Mouse (Mus musculus) myocyte (in vitro differentiated cells): ENCODE data around the gene Baz1a. TPM values are rescaled to one million over a fixed set of nuclear protein-coding genes. Genes with fewer than 3 reads are reported as not detected.

Experiments
- H3K27me3 ChIP-seq: one replicate; pipeline ENCODE4 v1.6.1; 2011; ENCODE audit not compliant: control insufficient read depth, insufficient read depth, insufficient read length
- H3K36me3 ChIP-seq: one replicate; pipeline ENCODE4 v1.6.1; 2011; ENCODE audit not compliant: control insufficient read depth, insufficient read depth
- H3K4me2 ChIP-seq: one replicate; pipeline ENCODE4 v1.6.1; 2011; ENCODE audit warnings: low read depth, control low read depth
- H3K4me3 ChIP-seq: one replicate; pipeline ENCODE4 v1.5.1; 2011; ENCODE audit warnings: mild to moderate bottlenecking, control low read depth, moderate library complexity
- H3K79me2 ChIP-seq: one replicate; pipeline ENCODE4 v1.6.1; 2011; ENCODE audit not compliant: control insufficient read depth, insufficient read depth
- H3ac ChIP-seq: one replicate; pipeline ENCODE4 v1.6.1; 2011; ENCODE audit not compliant: control insufficient read depth, insufficient read length
- CEBPB ChIP-seq: IDR thresholded peaks from 2 replicates; pipeline ENCODE4 v1.6.1; 2011; ENCODE audit warnings: mild to moderate bottlenecking, moderate library complexity; ENCODE audit not compliant: poor library complexity, insufficient read depth, severe bottlenecking
- E2F4 ChIP-seq: IDR thresholded peaks from one replicate; pipeline ENCODE4 v1.6.1; 2011; ENCODE audit warnings: mild to moderate bottlenecking, control low read depth, moderate library complexity; ENCODE audit not compliant: insufficient read depth
- MAX ChIP-seq: IDR thresholded peaks from one replicate; pipeline ENCODE4 v1.6.1; 2011; ENCODE audit warnings: low read depth, mild to moderate bottlenecking, control low read depth
- MYOD1 ChIP-seq, 3 experiments: IDR thresholded peaks; one replicate each; pipeline ENCODE4 v1.6.1; 2011; ENCODE audit warnings: control low read depth in 2 of 3, low read depth in 2 of 3, mild to moderate bottlenecking in 2 of 3, moderate library complexity in 1 of 3; ENCODE audit not compliant: insufficient read length in 2 of 3, control insufficient read depth in 1 of 3
- MYOG ChIP-seq, 3 experiments: IDR thresholded peaks; one replicate each; pipeline ENCODE4 v1.6.1; 2011; ENCODE audit warnings: control low read depth in 2 of 3, low read depth in 2 of 3, mild to moderate bottlenecking in 2 of 3; ENCODE audit not compliant: insufficient read length in 2 of 3, control insufficient read depth in 1 of 3, insufficient read depth in 1 of 3
- POLR2A ChIP-seq: IDR thresholded peaks from one replicate; pipeline ENCODE4 v1.6.1; 2011; ENCODE audit warnings: low read depth, mild to moderate bottlenecking, control low read depth, moderate library complexity; ENCODE audit not compliant: insufficient read length
- POLR2AphosphoS2 ChIP-seq: IDR thresholded peaks from one replicate; pipeline ENCODE4 v1.6.1; 2011; ENCODE audit warnings: low read depth, control low read depth; ENCODE audit not compliant: insufficient read length
- REST ChIP-seq: IDR thresholded peaks from one replicate; pipeline ENCODE4 v1.6.1; 2011; ENCODE audit warnings: mild to moderate bottlenecking, control low read depth, moderate library complexity; ENCODE audit not compliant: insufficient read depth, insufficient read length
- SRF ChIP-seq: IDR thresholded peaks from one replicate; pipeline ENCODE4 v1.6.1; 2011; ENCODE audit warnings: low read depth; ENCODE audit not compliant: control insufficient read depth, insufficient read length
- TCF12 ChIP-seq: IDR thresholded peaks from one replicate; pipeline ENCODE4 v1.6.1; 2011; ENCODE audit warnings: mild to moderate bottlenecking, control low read depth; ENCODE audit not compliant: poor library complexity, insufficient read depth, severe bottlenecking
- TCF3 ChIP-seq: IDR thresholded peaks from one replicate; pipeline ENCODE4 v1.6.1; 2011; ENCODE audit warnings: low read depth, control low read depth; ENCODE audit not compliant: insufficient read length
- USF1 ChIP-seq: IDR thresholded peaks from one replicate; pipeline ENCODE4 v1.6.1; 2011; ENCODE audit warnings: low read depth, mild to moderate bottlenecking, control low read depth, moderate library complexity
- polyA plus RNA-seq: library from polyadenylated mRNA; unstranded; fragments of >200 nt; fragmentation: generic; extraction: Trizol; gene quantifications from one replicate; pipeline ENCODE4 v1.2.1, GENCODE M21; 2012; ENCODE audit warnings: missing spikeins

The Baz1a gene
- polyA plus RNA-seq, 1 experiment = 7.6 TPM

DNA sequence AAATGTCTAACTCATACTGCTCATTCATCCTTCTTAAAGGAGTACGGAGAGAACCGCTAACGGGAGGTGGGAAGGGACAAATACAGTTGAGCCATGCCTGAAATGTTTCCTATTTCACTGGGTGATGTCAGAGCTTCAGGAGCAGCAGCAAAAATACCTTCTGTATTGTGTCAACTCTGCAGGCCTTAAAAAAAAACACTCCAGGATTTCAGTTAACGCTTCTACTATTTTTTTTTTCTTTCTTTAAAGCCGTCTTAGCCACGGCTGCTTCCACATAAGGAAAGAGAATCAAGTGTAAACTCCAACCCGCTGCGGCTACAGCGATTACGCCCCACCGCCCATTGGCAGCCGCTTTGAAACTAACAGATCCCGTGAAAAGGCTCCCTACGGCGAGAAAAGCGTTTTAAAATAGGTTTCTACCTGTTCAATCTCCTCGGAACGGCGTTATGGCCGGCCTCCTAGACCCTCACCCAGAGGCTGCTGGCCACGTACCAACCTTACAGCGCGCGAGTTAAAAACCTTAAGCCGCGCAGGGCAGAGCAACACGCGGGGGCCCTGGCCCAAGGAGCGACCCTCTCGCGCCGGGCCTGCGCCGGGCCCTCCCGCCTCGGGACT lies 152.1 kb downstream of the Baz1a start:
- Histone ChIP-seq H3K79me2 (peaks cover 38% of the 10 kb centered on the region), H3ac (peak overlapping the region; percentile 80), H3K27me3 (no peaks in the 10 kb centered on the region), H3K4me2 (peak overlapping the region; percentile 97), H3K4me3 (peak overlapping the region; percentile 49), H3K36me3 (peaks cover 26% of the 10 kb centered on the region)
- no peak for TF ChIP-seq USF1
- no peak for TF ChIP-seq CEBPB
- TF ChIP-seq MAX = no peak

DNA sequence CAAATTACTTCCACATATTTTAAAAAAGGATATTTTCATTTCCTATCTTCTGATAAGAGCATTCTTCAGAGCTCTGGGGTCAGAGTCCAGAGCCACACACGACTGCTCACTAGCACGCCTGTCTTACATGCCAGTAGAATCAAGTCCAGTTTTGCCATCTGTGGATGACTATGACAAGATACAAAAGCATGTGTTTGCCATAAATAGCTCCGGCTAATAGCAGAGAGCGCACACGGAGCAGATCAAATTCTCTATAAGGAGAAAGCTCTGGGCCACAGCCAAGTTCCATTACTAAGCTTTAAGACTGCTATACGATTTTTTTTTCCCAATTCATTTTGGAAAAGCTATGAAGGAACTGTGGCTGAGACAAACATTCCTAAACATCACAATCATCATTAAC lies 154.6 kb downstream of the Baz1a start:
- H3K4me2 ChIP-seq = peak overlapping the region; percentile 97
- H3K36me3 ChIP-seq = peaks cover 37% of the 10 kb centered on the region
- peak overlapping the region; percentile 49 for H3K4me3 ChIP-seq
- no peak overlapping the region for H3ac ChIP-seq
- H3K27me3 ChIP-seq = no peaks in the 10 kb centered on the region
- TF ChIP-seq E2F4 (no peak), MYOD1 (IDR thresholded peaks at IDR 0.05; ENCODE audit: control insufficient read depth in 1 of 3, insufficient read length in 2 of 3, low read depth in 2 of 3) (peak; percentile 10 to 45 (median 26)), REST (no peak), POLR2AphosphoS2 (peak; percentile 37), USF1 (no peak), CEBPB (no peak), POLR2A (no peak), MYOG (IDR thresholded peaks at IDR 0.05; ENCODE audit: control insufficient read depth in 1 of 3, insufficient read depth in 1 of 3, insufficient read length in 2 of 3, low read depth in 2 of 3) (peak in 2 of 3 experiments; percentile 10 to 43), SRF (no peak), TCF12 (no peak), TCF3 (no peak), MAX (peak; percentile 51)
- peaks cover 38% of the 10 kb centered on the region for H3K79me2 ChIP-seq

DNA sequence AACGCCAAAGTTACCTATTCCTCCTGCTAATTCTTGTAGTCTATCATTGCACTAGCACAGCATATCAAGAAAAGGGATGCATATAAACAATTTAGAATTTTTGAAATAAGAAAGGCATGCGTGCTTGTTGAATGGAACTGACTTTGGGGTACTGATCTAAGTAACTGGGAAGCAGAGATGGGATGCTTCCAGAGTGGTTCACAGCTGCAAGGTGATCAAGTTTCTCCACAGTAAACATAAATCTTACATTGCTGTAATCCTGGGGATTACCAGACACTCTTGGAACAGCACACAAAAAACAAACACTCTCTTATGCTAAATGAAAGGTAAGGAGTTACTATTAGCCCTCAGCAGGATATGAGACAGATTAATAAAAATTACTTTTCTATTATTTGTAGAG lies 163.6 kb downstream of the Baz1a start:
- H3K27me3 ChIP-seq = no peaks in the 10 kb centered on the region

DNA sequence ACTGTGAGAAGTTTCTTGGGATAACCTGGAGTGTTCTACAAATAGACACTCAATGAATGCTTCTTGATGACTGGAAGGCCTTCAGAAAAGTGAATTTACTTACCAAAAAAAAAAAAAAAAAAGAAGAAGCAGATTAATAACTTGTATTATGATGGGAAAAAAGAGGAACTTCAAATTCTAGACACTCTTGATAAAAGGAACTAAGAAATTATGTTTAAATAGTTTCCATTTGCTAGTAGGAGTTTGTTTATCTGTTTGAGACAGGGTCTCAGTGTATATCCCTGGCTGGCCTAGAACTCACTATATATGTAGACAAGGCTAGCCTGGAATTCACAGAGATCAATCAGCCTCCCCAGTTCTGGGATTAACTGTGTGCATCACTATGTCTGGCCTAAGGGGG lies 169.7 kb downstream of the Baz1a start:
- Histone ChIP-seq H3K4me3 (no peak overlapping the region), H3ac (no peak overlapping the region), H3K4me2 (no peak overlapping the region), H3K27me3 (no peaks in the 10 kb centered on the region), H3K79me2 (no peaks in the 10 kb centered on the region), H3K36me3 (no peaks in the 10 kb centered on the region)
- no peak for TF ChIP-seq SRF
- no peak for TF ChIP-seq TCF12
- no peak for TF ChIP-seq POLR2AphosphoS2
- TF ChIP-seq REST = no peak
- TF ChIP-seq TCF3 = no peak
- no peak for TF ChIP-seq E2F4
- no peak for TF ChIP-seq USF1
- TF ChIP-seq CEBPB = no peak
- TF ChIP-seq MYOD1 (IDR thresholded peaks at IDR 0.05; ENCODE audit: control insufficient read depth in 1 of 3, insufficient read length in 2 of 3, low read depth in 2 of 3) = no peak
- no peak for TF ChIP-seq MAX
- TF ChIP-seq MYOG (IDR thresholded peaks at IDR 0.05; ENCODE audit: control insufficient read depth in 1 of 3, insufficient read depth in 1 of 3, insufficient read length in 2 of 3, low read depth in 2 of 3) = no peak
- TF ChIP-seq POLR2A = no peak

More for the DNA sequence above, 163.6 kb downstream of the Baz1a start:
- Histone ChIP-seq H3K36me3 (peaks cover 7% of the 10 kb centered on the region), H3K79me2 (no peaks in the 10 kb centered on the region), H3ac (no peak overlapping the region), H3K4me2 (peak overlapping the region; percentile 35), H3K4me3 (no peak overlapping the region)
- no peak for TF ChIP-seq E2F4
- TF ChIP-seq CEBPB = 0 out of 2 replicates have a peak, but pooled peaks have one; percentile 33
- no peak for TF ChIP-seq POLR2A
- no peak for TF ChIP-seq REST
- no peak for TF ChIP-seq TCF12
- no peak for TF ChIP-seq TCF3

Other genes starting within 250 kb of the Baz1a start
- gene Snx6, start 218.6 kb downstream of the Baz1a start, polyA plus RNA-seq = 26.2 TPM
- gene Cfl2, start 151.5 kb downstream of the Baz1a start, polyA plus RNA-seq = 120 TPM
- 0.32 TPM for gene Gm20403, start 27.8 kb downstream of the Baz1a start, polyA plus RNA-seq
- gene 2700097O09Rik, start 65.8 kb upstream of the Baz1a start, polyA plus RNA-seq = 4.5 TPM
- 28.2 TPM for gene Srp54a, start 65.9 kb upstream of the Baz1a start, polyA plus RNA-seq
- 17.5 TPM for gene Fam177a, start 110.1 kb upstream of the Baz1a start, polyA plus RNA-seq
- 46.5 TPM for gene Srp54b, start 140.8 kb upstream of the Baz1a start, polyA plus RNA-seq
- gene 1700047I17Rik2, start 185.2 kb upstream of the Baz1a start, polyA plus RNA-seq = not detected
- gene Srp54c, start 215.8 kb upstream of the Baz1a start, polyA plus RNA-seq = 19.5 TPM